Mouse (Mus musculus): ENCODE data around the gene Apoa2. TPM values are rescaled to one million over a fixed set of nuclear protein-coding genes. Genes with fewer than 3 reads are reported as not detected.
A peak's percentile ranks its signal among the peaks of the same experiment; 100 is the strongest.

Gene Apoa2
- total RNA-seq, 2 experiments from 2014 or later = not detected

GRCm38 (mm10) chr1:171252415-171252814, 27.6 kb downstream of the Apoa2 start:
- no peak for ATAC-seq (replicated peaks; ENCODE audit: low FRiP score, poor library complexity, severe bottlenecking)

GRCm38 (mm10) chr1:171256095-171256818, 31.4 kb downstream of the Apoa2 start:
- ATAC-seq (replicated peaks; ENCODE audit: low FRiP score, poor library complexity, severe bottlenecking) = no peak

GRCm38 (mm10) chr1:171256937-171257548, 32.2 kb downstream of the Apoa2 start:
- peak; percentile 70 for ATAC-seq (replicated peaks; ENCODE audit: low FRiP score, poor library complexity, severe bottlenecking)

GRCm38 (mm10) chr1:171257781-171258180, 32.9 kb downstream of the Apoa2 start:
- no peak for ATAC-seq (replicated peaks; ENCODE audit: low FRiP score, poor library complexity, severe bottlenecking)

GRCm38 (mm10) chr1:171258921-171259320, 34.1 kb downstream of the Apoa2 start:
- ATAC-seq (replicated peaks; ENCODE audit: low FRiP score, poor library complexity, severe bottlenecking) = no peak

GRCm38 (mm10) chr1:171260316-171260715, 35.5 kb downstream of the Apoa2 start:
- no peak for ATAC-seq (replicated peaks; ENCODE audit: low FRiP score, poor library complexity, severe bottlenecking)

GRCm38 (mm10) chr1:171262594-171263130, 37.8 kb downstream of the Apoa2 start:
- no peak for ATAC-seq (replicated peaks; ENCODE audit: low FRiP score, poor library complexity, severe bottlenecking)

GRCm38 (mm10) chr1:171263185-171263611, 38.3 kb downstream of the Apoa2 start:
- no peak for ATAC-seq (replicated peaks; ENCODE audit: low FRiP score, poor library complexity, severe bottlenecking)

- ATAC-seq (replicated peaks; ENCODE audit: low FRiP score, poor library complexity, severe bottlenecking) = peak; percentile 78; the same call in 1 of the 2 replicates
Measured at GRCm38 (mm10) chr1:171263666-171264461, 39.0 kb downstream of the Apoa2 start.

- ATAC-seq (replicated peaks; ENCODE audit: low FRiP score, poor library complexity, severe bottlenecking) = no peak
Measured at GRCm38 (mm10) chr1:171265971-171266744, 41.3 kb downstream of the Apoa2 start.

- ATAC-seq (replicated peaks; ENCODE audit: low FRiP score, poor library complexity, severe bottlenecking) = no peak
Measured at GRCm38 (mm10) chr1:171268341-171268740, 43.5 kb downstream of the Apoa2 start.

- peak; percentile 95 for ATAC-seq (replicated peaks; ENCODE audit: low FRiP score, poor library complexity, severe bottlenecking)
Measured at GRCm38 (mm10) chr1:171269848-171270572, 45.2 kb downstream of the Apoa2 start, which contains the start of gene B4galt3. B4galt3 (plus strand) TSS chr1:171270328.

GRCm38 (mm10) chr1:171270573-171270900, 45.7 kb downstream of the Apoa2 start:
- peak; percentile 56 for ATAC-seq (replicated peaks; ENCODE audit: low FRiP score, poor library complexity, severe bottlenecking)

- ATAC-seq (replicated peaks; ENCODE audit: low FRiP score, poor library complexity, severe bottlenecking) = no peak
Measured at GRCm38 (mm10) chr1:171271196-171271595, 46.3 kb downstream of the Apoa2 start.

- no peak for ATAC-seq (replicated peaks; ENCODE audit: low FRiP score, poor library complexity, severe bottlenecking)
Measured at GRCm38 (mm10) chr1:171271622-171272021, 46.8 kb downstream of the Apoa2 start.

- no peak for ATAC-seq (replicated peaks; ENCODE audit: low FRiP score, poor library complexity, severe bottlenecking)
Measured at GRCm38 (mm10) chr1:171272086-171272485, 47.2 kb downstream of the Apoa2 start.

GRCm38 (mm10) chr1:171274171-171274570, 49.3 kb downstream of the Apoa2 start:
- no peak for ATAC-seq (replicated peaks; ENCODE audit: low FRiP score, poor library complexity, severe bottlenecking)

GRCm38 (mm10) chr1:171275144-171275734, 50.4 kb downstream of the Apoa2 start:
- no peak for ATAC-seq (replicated peaks; ENCODE audit: low FRiP score, poor library complexity, severe bottlenecking)

All from erythroblast, adult 5-6 weeks (primary cell).